Mouse (Mus musculus): Measurements from ENCODE around the gene Phrf1.
A peak's percentile ranks its signal among the peaks of the same experiment; 100 is the strongest.

Gene Phrf1

DNA sequence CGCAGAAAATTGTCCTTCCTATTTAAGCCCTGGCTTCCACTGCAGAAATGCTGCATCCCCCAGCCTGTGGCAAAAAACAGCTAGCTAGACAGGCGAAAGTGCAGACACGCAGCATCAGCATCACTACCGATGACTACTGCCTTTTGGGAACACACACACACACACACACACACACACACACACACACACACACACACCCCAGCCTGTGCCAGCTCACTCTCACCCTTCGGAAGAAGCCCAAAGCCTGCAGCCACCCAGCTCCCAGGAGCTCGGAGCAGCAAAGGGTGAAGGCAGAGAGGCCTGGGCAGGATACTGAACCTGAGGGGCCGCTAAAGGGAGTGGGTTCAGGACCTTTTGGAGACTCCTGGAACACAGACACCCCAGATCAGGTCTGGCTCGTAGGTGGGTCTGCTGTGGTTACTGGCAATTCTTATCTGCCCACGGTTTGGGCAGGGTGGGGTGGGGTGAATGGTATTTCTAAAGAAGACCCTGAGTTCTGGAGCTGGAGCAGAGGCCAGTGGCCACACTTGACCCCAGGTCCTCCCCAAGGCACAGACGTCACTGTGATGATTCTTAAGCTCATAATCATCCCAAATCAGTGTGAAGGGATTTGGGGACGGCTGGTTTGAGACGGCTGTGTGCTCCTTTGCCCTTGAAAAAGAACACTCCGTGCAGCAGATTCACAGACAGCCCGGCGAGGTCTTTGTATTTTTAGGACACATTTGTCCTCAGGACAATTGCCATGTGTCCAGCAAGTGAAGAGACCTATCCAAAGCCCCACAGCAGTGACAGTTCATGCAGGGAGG, 64.2 kb downstream of the Phrf1 start:
- DNase-seq (ENCODE audit: low read depth) = peak; percentile 10

DNA sequence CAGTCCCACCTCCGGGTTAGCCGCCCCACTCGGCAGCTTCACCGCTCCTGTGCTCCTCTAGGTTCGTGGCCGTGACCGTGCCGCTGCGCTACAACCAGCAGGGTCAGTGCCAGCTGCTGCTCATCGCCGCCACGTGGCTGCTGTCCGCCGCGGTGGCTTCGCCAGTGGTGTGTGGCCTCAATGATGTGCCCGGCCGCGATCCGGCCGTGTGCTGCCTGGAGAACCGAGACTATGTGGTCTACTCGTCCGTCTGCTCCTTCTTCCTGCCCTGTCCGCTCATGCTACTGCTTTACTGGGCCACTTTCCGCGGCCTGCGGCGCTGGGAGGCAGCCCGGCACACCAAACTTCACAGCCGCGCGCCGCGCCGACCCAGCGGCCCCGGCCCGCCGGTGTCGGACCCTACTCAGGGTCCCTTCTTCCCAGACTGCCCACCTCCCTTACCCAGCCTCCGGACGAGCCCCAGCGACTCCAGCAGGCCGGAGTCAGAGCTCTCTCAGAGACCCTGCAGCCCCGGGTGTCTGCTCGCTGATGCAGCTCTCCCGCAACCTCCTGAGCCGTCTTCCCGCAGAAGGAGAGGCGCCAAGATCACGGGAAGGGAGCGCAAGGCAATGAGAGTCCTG, 65.4 kb downstream of the Phrf1 start:
- no peak for DNase-seq (ENCODE audit: low read depth)

DNA sequence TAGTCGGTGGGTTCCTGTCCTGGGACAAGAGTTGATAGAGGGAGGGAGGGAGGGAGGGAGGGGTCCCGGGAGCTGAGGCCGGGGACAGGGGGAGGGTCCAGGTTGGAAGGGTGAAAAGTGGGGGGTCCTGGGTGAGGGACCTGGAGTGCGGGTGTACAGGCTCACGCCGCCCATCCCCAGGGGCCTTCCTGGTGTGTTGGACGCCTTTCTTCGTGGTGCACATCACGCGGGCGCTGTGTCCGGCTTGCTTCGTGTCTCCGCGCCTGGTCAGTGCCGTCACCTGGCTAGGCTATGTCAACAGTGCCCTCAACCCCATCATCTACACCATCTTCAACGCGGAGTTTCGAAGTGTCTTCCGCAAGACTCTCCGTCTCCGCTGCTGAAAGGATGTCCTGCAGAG, 65.9 kb downstream of the Phrf1 start:
- DNase-seq (ENCODE audit: low read depth) = no peak

DNA sequence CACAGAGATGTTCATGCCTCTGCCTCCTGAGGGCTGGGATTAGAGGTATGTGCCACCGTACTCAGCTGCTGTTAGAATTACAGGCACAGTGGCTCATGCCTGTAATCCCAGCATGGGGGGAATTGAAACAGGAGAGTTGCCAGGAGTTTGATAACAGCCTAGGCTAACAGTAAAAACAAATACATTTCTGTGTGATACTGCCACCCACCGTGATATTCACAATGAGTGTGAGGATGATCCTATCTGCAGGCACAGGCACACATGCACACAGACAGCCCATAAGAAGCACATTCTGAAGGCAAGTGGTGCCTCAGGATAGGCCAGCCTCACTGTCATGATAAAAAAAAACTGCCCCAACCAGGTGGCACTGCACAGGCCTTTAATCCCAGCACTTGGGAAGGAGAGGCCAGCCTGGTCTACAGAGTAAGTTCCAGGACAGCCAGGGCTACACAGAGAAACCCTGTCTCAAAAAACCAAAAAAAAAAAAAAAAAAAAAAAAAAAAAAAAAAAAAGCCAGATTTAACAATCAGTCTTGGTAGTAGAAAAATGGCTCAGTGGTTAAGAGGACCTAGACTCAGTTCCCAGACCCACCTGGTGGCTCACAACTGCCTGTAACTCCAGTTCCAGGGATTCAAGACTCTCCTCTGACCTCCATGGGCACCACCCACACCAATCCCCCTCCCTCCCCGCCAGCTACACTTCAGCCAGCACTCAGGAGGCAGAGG, 69.5 kb downstream of the Phrf1 start:
- DNase-seq (ENCODE audit: low read depth) = no peak

DNA sequence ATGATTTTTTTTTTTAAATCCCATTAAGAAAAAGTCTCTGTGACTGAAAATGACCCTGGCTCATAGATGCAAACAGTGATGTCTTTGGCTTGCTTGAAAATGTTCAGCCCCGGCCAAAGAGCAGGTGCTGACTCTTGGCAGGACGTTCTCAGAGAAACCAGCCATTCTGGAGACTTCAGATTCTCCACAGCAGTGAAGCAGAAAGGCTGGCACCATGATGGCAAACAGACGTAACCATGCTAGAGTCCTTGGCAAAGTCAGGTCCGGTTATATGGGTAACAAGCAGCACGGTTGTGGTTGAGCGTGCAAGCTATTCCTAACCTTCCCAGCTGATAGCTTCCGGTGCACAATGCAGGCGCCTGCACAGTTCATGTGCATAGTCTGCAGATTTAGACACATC, 70.6 kb downstream of the Phrf1 start:
- no peak for DNase-seq (ENCODE audit: low read depth)

DNA sequence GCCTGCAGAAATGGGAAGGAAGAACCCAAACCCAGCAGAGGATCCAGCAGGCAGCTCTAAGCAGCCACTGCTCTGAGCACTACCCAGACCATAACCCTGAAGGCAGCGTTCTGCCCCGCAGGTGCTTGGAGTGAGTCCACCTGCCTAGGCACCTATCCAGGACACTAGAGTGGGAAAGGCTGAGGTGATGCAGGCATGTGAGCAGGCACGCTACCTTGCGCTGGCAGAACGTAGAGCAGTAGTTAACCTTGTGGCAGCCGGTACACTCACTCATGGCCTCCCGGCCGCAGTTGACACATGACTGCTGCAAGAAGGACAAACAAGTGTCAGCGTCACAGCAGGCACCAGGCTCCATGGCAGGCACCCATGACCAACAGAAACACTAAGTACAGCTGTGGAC, 72.8 kb downstream of the Phrf1 start:
- no peak for DNase-seq (ENCODE audit: low read depth)

DNA sequence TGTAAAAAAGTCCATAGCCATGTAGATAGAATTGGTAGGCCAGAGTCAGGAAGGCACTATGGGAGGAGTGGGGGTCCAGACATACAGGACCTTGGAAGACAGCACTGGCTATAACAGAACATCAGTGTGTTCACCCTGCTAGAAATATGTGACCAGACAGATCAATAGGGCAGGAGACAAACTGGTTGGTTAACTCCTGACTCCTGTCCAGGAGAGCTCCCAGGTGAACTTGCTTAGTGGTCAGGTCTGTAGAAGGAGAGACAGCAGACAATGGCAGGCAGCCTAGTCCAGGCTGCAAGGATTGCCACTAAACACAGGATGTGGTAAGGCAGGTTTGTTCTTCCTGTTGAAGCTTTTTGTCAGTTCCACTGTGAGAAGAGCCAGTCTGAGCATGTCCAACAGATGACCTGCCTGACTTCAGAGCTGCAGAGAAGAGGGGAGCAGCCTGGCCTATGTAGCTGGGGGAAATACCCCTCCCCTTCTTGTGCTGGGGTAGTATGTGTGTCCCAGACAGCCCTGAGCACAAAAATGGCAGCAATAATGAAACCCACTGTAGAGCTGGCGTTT, 74.2 kb downstream of the Phrf1 start:
- DNase-seq (ENCODE audit: low read depth) = no peak

DNA sequence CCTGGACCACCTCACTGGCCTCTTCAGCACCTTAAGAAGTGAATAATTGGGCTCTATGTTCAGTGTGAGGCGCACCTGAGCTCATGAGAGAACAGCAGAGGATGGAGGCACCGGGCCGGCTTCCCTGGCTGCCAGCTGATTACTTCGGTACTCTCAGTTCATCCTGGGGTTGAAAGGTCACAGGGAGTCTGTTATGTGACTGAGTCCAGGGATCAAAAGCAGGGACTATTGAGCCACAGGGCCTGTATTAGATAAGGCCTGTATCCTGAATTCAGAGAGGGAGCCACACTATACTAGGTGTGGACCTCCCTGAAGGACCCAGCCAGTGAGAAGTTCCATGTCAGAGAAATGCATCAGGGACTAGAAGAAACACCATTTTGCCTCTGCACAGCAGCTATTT, 76.0 kb downstream of the Phrf1 start:
- DNase-seq (ENCODE audit: low read depth) = no peak
